Mouse (Mus musculus) ES-E14 (cell line): ENCODE results near the gene Nipbl.

Source experiments
- CHD2 ChIP-seq: IDR thresholded peaks from 2 replicates; pipeline ENCODE4 v1.6.1; 2014; ENCODE audit warnings: mild to moderate bottlenecking, low read depth, low read length, inconsistent platforms
- ZC3H11A ChIP-seq: IDR thresholded peaks from 2 replicates; pipeline ENCODE4 v1.6.1; 2012; ENCODE audit warnings: low read depth, mild to moderate bottlenecking, inconsistent platforms, low read length, borderline replicate concordance

DNA sequence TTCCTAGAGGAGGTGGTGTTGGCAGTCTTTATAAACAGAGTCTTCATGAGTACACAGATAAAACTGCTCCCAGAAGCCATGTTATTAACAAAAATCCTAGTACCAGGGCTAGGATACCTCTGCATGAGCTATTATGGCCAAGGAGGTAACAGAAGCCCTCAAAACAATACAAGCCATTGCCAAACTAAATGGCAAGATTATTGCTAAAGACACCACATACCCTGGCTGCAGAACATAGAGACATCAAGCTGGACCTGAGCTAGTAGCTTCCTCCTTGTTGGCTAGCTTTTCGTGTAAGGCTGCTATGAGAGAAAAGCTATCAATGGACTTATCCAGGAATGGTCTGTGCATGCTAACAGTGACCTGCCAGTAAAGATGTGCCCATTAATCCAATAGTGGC is 32.4 kb downstream of the Nipbl start:
- TF ChIP-seq ZC3H11A (no peak), CHD2 (no peak)
